Mouse (Mus musculus): ENCODE data around the gene Cdyl2.

Gene Cdyl2

GRCm38 (mm10) chr8:116732684-116733647, at the start of gene Cdyl2:
Gene Cdyl2, minus strand, starts transcription at chr8:116732991.
- peak; percentile 83 to 84 for DNase-seq (ENCODE audit: low spot score in 2 of 2)

GRCm38 (mm10) chr8:116780594-116780993, 47.8 kb upstream of the Cdyl2 start:
- DNase-seq (ENCODE audit: low spot score in 2 of 2): no peak

GRCm38 (mm10) chr8:116774220-116774619, 41.4 kb upstream of the Cdyl2 start:
- DNase-seq (ENCODE audit: low spot score in 2 of 2): no peak

GRCm38 (mm10) chr8:116772727-116773126, 39.9 kb upstream of the Cdyl2 start:
- DNase-seq (ENCODE audit: low spot score in 2 of 2): no peak

- DNase-seq (ENCODE audit: low spot score in 2 of 2): no peak
These were observed 39.1 kb upstream of the Cdyl2 start for GRCm38 (mm10) chr8:116771797-116772343.

- DNase-seq (ENCODE audit: low spot score in 2 of 2): no peak
These were observed 38.0 kb upstream of the Cdyl2 start for GRCm38 (mm10) chr8:116770756-116771155.

- no peak for DNase-seq (ENCODE audit: low spot score in 2 of 2)
These were observed 23.4 kb upstream of the Cdyl2 start for GRCm38 (mm10) chr8:116756174-116756573.

GRCm38 (mm10) chr8:116755557-116755956, 22.8 kb upstream of the Cdyl2 start:
- DNase-seq (ENCODE audit: low spot score in 2 of 2): no peak

- no peak for DNase-seq (ENCODE audit: low spot score in 2 of 2)
These were observed 7.9 kb upstream of the Cdyl2 start for GRCm38 (mm10) chr8:116740726-116741125.

- peak in 1 of 2 experiments; percentile 40 for DNase-seq (ENCODE audit: low spot score in 2 of 2)
These were observed 2.5 kb upstream of the Cdyl2 start for GRCm38 (mm10) chr8:116735306-116735705.

- no peak for DNase-seq (ENCODE audit: low spot score in 2 of 2)
These were observed 1.4 kb upstream of the Cdyl2 start for GRCm38 (mm10) chr8:116734176-116734575.

GRCm38 (mm10) chr8:116733648-116734014, 840 bp upstream of the Cdyl2 start:
- DNase-seq (ENCODE audit: low spot score in 2 of 2): no peak

GRCm38 (mm10) chr8:116731976-116732683, 661 bp downstream of the Cdyl2 start:
- peak in 1 of 2 experiments; percentile 27 for DNase-seq (ENCODE audit: low spot score in 2 of 2)

GRCm38 (mm10) chr8:116721451-116721850, 11.3 kb downstream of the Cdyl2 start:
- DNase-seq (ENCODE audit: low spot score in 2 of 2): no peak

- no peak for DNase-seq (ENCODE audit: low spot score in 2 of 2)
These were observed 25.3 kb downstream of the Cdyl2 start for GRCm38 (mm10) chr8:116707496-116707895.

GRCm38 (mm10) chr8:116702501-116702900, 30.3 kb downstream of the Cdyl2 start:
- DNase-seq (ENCODE audit: low spot score in 2 of 2): no peak

- DNase-seq (ENCODE audit: low spot score in 2 of 2): no peak
These were observed 39.9 kb downstream of the Cdyl2 start for GRCm38 (mm10) chr8:116692931-116693330.

GRCm38 (mm10) chr8:116689741-116690140, 43.0 kb downstream of the Cdyl2 start:
- DNase-seq (ENCODE audit: low spot score in 2 of 2): no peak

- no peak for DNase-seq (ENCODE audit: low spot score in 2 of 2)
These were observed 56.6 kb downstream of the Cdyl2 start for GRCm38 (mm10) chr8:116676174-116676573.

GRCm38 (mm10) chr8:116673966-116674805, 58.6 kb downstream of the Cdyl2 start:
- DNase-seq (ENCODE audit: low spot score in 2 of 2): no peak

- no peak for DNase-seq (ENCODE audit: low spot score in 2 of 2)
These were observed 59.3 kb downstream of the Cdyl2 start for GRCm38 (mm10) chr8:116673493-116673892.

All from frontal cortex, postnatal 10 days (tissue).